Mouse (Mus musculus) skeletal muscle tissue, adult 2 months (tissue): Measurements from ENCODE around the gene 4933405L10Rik.

Source experiments
- DNase-seq: peaks from one replicate; pipeline ENCODE4 v3.0.0-alpha.2; 2012; ENCODE audit warnings: low read depth, low spot score

The 4933405L10Rik gene

GRCm38 (mm10) chr8:105700966-105701824 lies 6.3 kb upstream of the 4933405L10Rik start, which contains the start of the genes Acd and Pard6a:
TSS of gene Acd (minus strand) at chr8:105701102.
TSS of gene Pard6a (plus strand) at chr8:105701148.
- peak; percentile 94 for DNase-seq

DNA sequence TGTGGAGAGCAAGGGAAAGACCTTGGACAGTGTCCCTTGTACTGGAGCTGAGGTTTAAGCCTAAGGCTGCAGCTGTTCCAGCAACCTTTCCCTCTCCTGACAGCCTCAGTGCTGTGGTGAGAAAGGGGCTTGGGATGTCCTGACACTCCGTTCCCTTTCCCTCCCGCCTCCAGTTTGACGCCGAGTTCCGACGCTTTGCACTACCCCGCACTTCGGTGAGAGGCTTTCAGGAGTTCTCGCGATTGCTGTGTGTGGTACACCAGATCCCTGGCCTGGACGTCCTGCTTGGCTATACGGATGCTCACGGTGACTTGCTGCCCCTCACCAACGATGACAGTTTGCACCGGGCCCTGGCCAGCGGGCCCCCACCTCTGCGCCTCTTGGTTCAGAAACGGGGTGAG lies 5.5 kb upstream of the 4933405L10Rik start:
- DNase-seq = no peak

- DNase-seq = no peak
These were observed 4.6 kb upstream of the 4933405L10Rik start for GRCm38 (mm10) chr8:105702731-105703415.

DNA sequence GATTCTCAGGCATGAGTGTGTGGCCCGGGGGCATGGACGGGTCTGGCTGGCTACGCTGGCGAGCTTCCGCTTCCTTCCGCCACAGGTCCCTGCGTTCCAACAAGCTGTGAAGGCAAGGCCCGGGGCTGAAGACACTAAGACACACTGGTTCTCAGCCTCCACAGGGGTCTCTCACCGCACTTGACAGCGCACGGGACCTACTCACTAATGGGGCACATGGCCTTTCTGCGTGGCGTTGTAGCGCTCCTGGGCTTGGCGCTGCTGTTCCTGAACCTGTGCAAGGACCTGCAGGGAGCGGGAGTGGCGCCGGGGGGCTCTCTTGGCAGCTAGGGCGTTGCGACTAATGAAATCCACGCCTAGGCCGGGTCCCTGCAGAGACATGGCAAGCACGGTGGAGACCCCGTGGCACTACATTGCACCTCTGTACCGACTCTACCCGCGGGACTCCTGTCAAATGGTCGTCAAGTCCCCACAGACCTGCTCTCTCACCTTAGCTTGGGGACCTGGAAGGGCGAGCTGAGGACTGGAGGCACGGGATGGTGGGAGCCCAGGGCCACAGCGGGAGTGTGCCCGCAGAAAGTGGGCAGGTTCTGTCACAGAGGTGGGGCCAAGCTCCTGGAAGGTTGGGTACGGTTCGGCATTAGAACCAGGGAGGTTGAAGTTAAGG lies 3.2 kb upstream of the 4933405L10Rik start:
- DNase-seq = no peak

DNA sequence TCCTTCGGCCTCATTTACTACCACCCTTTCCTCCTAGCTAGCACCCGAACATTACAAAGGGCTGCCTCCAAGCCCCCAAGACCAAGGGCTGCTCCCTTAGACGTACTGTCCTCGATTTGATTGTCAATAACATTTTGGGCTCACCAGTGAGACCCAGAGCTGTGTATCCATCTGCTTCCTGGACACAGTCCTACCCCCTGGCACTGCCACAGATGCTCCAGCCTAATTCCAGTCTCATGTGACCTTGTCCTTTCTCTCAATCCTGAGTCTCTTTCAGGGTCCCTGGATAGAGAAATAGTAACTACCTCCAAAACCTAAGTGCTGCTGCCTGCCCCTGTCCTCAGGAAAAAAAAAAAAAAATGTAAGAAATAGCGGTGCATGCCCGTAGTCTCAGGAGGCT lies 2.5 kb upstream of the 4933405L10Rik start:
- no peak for DNase-seq

DNA sequence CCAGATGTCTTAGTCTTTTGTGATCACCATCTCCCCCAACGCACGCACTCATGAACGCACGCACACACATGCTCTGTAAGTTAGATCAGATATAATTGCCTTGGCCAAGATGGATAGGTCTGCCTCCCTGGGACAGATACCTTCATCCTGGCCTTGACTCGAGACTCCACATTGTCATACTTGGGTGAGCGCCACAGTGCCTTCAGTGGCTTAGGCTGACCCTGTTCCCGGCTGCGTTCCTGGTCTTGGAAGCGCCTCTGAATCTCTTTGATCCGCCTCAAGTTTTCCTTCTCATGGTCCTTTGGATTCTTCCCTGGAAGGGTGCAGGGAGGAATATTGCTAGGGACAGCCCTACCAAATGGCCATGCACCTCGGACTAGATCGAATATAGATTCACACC lies 1.0 kb upstream of the 4933405L10Rik start:
- DNase-seq = no peak

DNA sequence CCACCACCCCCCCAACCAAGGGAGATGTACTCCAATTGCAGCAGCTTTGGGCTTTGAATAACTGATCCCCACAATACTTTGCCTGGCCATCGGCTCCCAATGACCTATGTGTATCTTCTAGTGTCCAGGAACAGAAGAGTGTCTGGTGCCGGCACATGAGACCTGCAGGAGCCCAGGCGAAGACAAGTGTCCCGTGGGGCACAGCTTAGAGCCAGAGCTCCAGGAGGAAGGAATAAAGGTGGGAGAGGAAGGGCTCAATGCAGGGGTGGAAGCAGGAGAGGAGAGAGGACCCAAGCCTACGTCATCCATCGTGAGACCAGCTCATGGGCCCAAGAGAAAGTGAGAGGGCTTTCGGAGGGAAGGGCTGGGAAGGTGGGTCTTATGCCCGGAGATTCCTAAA lies 1.2 kb downstream of the 4933405L10Rik start:
- DNase-seq = no peak

- no peak for DNase-seq
These were observed 1.9 kb downstream of the 4933405L10Rik start for GRCm38 (mm10) chr8:105709317-105709716.

GRCm38 (mm10) chr8:105712286-105712685 lies 4.8 kb downstream of the 4933405L10Rik start:
- DNase-seq = no peak

- peak; percentile 82 for DNase-seq
These were observed 6.7 kb downstream of the 4933405L10Rik start for GRCm38 (mm10) chr8:105714139-105714538.

DNA sequence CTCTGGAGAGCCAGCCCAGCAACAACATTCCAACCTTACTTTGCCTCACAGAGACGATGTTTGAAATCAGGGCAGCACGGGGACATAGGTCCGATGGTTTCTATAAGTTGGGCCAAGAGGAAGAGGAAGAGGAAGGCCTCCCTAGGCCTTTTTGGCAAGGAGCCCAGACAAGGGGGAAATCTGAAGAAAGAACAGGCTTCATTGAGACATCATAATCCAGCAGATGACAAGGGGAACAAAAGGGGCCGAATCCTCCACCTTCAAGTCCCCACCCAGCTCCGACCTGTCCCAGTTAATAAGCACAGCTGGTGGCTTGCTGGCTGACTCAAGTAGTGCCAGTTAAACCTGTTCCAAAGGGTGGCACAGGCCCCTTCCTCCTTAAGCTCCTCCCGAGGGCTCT lies 7.6 kb downstream of the 4933405L10Rik start:
- DNase-seq = no peak

GRCm38 (mm10) chr8:105716302-105716945 lies 9.0 kb downstream of the 4933405L10Rik start:
- no peak for DNase-seq

GRCm38 (mm10) chr8:105719637-105720036 lies 12.2 kb downstream of the 4933405L10Rik start:
- DNase-seq = no peak

GRCm38 (mm10) chr8:105722861-105723260 lies 15.4 kb downstream of the 4933405L10Rik start:
- no peak for DNase-seq

- DNase-seq = no peak
These were observed 18.3 kb downstream of the 4933405L10Rik start for GRCm38 (mm10) chr8:105725726-105726125.

- DNase-seq = peak; percentile 34
These were observed 20.1 kb downstream of the 4933405L10Rik start for GRCm38 (mm10) chr8:105727397-105728124.

- DNase-seq = no peak
These were observed 24.7 kb downstream of the 4933405L10Rik start for GRCm38 (mm10) chr8:105732186-105732585.

DNA sequence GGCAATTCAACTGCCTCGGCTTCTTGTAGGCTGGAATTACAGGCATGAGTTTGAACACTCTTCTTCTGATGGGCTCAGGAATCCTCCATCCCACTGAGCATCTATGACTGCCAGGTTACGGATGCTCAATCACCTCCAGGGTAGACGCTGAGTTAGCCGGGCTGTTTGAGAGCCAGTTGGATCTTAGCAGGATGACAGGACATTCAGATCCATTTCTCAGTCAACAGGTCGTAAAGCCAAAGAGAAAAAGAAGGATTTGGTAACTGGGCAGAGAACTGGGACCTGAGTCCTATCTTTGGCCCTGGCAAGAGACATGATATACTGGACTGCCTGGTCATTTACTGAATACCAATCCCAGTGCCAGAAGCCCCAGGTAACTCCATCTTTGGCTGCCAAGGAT lies 31.8 kb downstream of the 4933405L10Rik start:
- peak; percentile 69 for DNase-seq

- peak; percentile 39 for DNase-seq
These were observed 35.8 kb downstream of the 4933405L10Rik start for GRCm38 (mm10) chr8:105743301-105743700.

- DNase-seq = peak; percentile 34
These were observed 43.2 kb downstream of the 4933405L10Rik start for GRCm38 (mm10) chr8:105750606-105751005.

GRCm38 (mm10) chr8:105753916-105754315 lies 46.5 kb downstream of the 4933405L10Rik start:
- DNase-seq = no peak
